Mouse (Mus musculus) adrenal gland (tissue): ENCODE data around the gene Kcnn4.
"Not testable (repeated sequence)": the region's sequence is repeated elsewhere in the genome, so short reads cannot be mapped to it uniquely, and the experiment has no call there.

Source experiments
- intact Hi-C: fragments of 180-260 bp; cut with DNase I; formaldehyde crosslinking; loops from one replicate; pipeline ENCODE4 v1.15.1; 2025

The Kcnn4 gene

DNA sequence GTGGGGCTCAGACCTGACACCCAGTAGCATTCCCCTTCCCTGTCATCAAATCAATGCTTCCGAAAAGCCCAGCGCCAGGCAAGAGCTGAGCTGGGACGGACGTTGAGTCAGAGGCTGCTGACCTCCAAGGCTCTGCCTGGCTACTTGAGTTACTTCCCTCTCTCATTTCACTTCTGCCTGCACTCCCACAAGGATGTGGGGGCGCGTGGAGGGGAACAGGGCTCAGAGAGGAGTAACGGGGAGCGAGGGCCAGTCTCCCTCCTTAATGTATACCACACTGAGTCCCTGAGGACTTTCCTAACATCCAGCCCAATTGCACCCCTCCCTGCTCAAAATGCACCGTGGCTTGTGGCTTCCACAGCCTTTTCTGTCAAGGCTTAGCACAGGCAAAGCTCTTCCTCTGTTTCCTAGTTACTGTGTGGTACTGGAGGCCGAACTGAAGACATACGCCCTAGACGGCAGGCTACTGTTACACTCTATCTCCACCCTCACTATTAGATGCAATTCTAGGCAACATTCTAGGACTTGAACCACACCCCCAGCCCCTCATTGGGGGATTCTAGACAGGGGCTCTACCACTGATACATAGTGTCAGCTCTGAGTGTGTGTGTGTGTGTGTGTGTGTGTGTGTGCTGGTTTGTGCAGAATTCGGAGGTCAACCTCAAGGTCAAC is 19.6 kb downstream of the Kcnn4 start:
- intact Hi-C loops, result no loop called here

DNA sequence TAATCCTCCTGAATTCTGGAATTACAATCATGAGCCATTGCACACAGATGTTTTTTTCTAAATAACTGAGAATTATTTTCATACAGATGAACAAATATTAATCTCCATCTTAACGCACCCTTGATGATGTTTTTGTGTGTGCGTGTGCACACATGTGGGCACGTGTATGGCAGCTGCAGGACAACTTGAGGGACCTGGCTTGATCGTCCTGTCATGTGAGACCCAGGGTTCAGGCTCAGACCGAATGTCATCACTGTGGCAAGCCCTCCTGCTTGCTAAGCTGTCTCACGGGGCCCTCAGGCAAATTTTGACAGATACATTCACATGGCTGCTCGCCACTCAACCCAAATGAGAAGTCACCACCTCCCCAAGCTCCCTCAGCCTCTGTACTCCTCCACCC is 20.4 kb downstream of the Kcnn4 start:
- intact Hi-C loops, result no loop called here

DNA sequence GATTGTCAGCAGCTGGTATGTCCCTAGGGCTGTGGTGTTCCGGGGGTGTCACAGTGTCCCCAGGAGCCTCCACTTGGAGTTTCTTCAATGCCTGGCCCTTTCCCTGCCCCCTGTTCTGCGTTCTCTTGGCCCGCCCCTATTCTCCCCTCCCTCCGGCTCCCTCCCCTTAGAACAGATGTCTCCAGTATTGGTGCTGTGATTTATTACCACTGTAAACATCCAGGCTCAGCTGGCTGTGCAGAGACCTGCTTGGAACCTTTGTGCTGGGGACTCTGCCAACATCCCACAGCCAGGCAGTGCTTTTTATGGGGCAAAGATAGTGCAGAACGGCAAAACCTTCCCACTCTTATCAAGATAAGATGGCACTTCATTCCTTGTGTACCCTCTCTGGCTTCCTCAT is 21.0 kb downstream of the Kcnn4 start:
- intact Hi-C loops, result no loop called here

DNA sequence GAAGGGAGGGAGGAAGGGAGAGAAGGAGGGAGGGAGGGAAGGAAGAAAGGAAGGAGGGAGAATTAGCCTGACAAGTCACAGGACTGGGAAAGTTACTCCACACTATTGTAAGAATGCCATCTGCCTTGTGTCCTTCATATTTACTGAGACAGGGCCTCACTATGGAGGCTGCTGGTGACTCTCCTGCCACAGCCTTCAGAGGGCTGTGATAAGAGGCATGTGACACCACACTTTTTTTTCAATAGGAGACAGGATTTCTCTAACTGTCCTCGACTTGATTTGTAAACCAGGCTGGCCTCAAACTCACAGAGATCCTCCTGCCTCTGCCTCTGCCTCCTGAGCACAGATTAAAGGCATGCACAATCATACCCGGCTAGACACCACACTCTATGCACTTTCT is 21.6 kb downstream of the Kcnn4 start:
- intact Hi-C loops, result no loop called here

DNA sequence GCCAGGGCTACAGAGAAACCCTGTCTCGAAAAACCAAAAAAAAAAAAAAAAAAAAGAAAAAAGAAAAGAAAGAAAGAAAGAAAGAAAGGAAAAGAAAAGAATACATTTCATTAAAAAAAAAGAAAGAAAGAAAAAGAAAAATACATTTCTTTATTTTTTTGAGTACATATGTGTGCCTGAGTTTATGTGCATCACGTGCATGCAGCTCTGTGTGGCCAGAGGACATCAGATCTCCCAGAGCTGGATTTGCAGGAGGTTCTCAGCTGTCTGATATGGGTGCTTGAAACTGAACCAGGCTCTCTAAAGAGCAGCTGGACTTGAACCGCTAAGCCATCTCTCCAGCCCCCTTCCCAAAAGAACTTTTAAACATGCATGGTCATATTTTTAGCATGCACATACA is 24.0 kb downstream of the Kcnn4 start:
- intact Hi-C loops, result no loop called here

DNA sequence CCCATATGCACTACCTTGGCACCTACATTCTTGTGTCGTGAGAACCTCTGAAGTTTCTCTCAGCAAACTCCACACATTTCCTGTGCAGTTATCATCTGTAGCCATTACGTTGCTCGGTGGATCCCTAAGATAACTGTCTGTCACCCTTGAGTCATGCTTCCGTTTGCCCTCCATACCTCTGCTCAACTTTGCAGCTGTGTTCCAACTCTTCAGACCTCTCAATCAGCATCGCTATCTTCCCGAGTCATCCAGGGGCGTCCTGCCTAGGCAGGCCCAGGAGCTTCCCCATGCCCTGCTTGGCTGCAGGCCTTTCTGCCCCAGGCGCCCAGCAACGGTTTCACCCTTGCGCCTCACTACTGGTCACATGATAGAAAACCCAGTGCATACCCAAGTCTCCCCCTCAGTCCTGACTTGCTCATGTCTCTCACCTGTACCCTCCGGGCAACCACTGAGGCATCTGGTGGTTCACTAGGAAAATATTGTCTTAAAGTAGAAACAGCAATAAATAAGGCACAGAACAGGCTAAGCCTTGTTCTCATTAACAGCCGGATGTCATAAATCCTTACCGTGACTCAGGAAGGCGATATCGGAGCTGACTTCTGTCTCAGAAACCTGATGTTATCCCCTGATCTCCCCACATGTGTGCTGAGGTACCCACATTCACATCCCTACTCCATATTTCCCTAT is 24.6 kb downstream of the Kcnn4 start:
- intact Hi-C loops, result no loop called here

DNA sequence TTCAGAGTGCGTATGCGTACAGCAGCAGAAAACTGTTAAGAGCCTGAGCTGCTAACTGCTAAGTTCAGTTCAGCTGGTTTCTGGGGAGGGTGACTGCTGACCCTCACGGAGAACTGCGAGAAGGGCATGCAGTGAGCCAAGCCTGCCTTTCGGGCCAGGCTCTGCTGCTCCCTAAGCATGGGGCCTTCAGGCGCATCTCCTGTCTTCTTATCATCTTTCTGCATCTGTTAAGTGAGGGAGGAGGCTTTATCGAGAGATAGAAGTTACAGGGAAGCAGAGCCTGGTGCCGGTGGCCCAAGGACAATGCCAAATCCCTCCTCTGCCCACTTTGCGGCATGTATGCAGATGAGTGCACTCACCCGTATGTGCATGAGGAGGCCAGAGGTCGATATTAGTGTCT is 26.8 kb downstream of the Kcnn4 start:
- intact Hi-C loops, result no loop called here

DNA sequence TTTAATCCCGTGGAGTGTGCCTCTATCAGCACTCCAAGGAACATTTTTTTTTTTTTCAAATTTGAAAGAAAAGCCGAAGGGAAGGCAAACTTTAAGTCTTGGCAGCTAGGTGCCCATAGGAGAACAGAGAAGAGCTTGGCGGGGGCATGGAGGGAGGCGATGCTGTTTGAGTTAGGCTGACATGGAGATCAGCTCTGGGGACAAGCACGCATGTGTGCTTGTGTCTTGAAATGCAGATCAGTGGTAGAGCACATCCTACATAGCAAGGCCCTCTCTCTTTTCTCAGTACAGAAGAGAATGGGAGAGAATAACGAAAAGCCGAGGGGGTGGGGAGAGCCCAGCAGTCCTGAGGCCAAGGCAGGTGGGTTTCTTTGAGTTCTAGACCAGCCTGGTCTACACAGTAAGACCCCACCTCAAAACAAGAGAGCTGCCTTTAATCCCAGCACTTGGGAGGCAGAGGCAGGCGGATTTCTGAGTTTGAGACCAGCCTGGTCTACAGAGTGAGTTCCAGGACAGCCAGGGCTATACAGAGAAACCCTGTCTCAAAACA is 28.4 kb downstream of the Kcnn4 start:
- intact Hi-C loops, result no loop called here

DNA sequence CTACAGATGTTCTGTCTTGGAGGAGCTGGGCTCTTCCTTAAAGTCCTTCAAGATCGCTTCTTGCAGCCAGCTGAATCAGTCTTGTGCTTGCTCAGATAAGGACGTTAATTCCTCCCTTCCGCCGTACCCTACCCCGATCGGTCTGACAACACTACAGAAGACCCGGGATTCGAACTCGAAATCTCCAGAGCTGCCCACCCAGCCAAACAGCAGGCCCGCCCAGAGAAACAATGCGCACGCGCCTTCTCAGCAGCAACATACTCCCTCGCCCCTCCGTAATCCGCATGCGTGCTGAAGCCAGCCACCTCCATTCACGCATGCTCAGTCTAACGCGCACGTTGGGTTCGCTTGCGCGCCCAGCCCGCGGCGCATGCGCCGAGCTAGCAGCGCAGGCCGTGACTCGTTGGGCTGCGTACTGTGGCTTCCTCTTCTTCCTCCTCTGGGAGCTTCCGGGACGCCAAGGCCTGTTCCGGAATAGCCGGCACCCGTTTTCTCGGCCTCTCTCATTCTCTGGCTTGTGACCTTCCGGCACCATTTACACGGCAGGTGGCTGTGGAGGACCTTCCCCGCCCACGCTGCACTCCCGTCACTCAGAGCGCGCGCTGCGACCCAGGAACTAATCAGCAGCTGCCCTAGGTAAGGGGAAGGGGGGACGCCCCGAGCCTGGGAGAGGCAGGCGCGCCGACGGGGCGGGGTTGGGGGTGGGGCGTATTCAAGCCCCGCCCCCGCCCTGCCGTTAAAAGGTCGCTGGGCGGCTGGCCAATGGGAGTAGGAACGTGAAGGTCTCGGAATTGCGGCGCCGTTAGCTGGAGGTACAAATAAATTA is 29.4 kb downstream of the Kcnn4 start, which contains the start of gene Smg9:
TSS of gene Smg9 (plus strand) at position 364 of the 826 bp plus-strand sequence.
- intact Hi-C loops, result no loop called here

DNA sequence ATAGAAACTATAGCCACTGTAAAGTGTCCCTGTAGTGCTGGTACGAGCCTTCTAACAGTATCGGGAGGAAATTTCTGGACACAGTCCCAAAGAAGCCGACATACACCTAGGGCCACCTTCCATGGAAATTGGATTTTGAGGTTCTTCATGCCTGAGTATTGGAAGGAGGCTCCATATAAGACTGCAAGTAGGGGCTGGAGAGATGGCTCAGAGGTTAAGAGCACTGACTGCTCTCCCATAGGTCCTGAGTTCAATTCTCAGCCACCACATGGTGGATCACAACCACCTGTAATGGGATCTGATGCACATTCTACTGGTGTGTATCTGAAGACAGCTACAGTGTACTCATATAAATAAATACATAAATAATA is 30.0 kb downstream of the Kcnn4 start:
- intact Hi-C loops, result no loop called here

DNA sequence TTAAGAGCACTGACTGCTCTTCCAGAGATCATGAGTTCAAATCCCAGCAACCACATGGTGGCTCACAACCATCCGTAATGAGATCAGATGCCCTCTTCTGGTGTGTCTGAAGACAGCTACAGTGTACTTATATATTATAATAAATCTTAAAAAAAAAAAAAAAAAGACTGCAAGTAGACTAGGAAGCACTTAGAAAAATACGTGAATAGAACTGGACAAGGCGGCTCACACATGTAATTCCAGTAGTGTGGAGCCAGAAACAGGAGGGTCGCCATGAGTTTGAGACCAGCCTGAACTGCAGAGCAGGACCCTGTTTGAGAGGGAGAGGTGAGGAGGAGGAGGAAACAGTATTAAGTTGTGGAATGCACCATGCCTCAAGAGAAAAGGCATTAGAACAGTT is 30.4 kb downstream of the Kcnn4 start:
- intact Hi-C loops, result not testable (repeated sequence)

DNA sequence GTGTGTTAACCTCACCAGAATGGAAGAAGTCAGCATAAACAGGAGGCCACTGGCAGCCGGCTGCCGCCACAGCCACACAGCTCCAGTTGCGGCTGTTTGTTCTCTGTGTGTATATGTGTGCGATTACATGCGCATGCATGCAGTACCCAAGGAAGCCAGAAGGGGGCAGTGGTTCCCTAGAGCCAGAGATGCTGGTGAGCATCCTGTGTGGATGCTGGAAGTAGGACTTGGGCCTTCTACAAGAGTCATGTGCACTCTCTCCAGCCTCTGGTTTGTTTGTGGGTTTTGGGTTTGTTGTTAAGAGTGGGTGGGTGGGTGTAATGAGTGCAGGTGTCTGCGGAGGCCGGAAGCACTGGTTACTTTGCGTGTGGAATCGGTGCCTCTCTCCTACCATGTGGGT is 32.8 kb downstream of the Kcnn4 start:
- intact Hi-C loops, result no loop called here

DNA sequence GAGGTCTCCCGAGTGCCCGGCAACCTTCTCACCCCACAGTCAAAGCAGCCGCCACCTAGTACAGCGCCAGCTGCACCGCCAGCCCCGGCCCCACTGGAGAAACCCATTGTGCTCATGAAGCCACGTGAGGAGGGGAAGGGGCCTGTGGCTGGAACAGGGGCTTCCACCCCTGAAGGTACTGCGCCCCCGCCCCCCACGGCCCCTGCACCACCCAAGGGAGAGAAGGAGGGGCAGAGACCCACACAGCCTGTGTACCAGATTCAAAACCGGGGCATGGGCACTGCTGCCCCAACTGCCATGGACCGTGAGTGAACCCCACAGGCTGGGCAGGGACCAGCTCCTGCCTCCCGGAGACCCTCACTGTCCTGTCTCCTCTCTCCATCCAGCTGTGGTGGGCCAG is 35.6 kb downstream of the Kcnn4 start:
- intact Hi-C loops, result loop anchor here (2.0 to 5.0 kb wide), 2 partner anchors 41 to 438 kb away; no protein-coding TSS in a partner anchor

DNA sequence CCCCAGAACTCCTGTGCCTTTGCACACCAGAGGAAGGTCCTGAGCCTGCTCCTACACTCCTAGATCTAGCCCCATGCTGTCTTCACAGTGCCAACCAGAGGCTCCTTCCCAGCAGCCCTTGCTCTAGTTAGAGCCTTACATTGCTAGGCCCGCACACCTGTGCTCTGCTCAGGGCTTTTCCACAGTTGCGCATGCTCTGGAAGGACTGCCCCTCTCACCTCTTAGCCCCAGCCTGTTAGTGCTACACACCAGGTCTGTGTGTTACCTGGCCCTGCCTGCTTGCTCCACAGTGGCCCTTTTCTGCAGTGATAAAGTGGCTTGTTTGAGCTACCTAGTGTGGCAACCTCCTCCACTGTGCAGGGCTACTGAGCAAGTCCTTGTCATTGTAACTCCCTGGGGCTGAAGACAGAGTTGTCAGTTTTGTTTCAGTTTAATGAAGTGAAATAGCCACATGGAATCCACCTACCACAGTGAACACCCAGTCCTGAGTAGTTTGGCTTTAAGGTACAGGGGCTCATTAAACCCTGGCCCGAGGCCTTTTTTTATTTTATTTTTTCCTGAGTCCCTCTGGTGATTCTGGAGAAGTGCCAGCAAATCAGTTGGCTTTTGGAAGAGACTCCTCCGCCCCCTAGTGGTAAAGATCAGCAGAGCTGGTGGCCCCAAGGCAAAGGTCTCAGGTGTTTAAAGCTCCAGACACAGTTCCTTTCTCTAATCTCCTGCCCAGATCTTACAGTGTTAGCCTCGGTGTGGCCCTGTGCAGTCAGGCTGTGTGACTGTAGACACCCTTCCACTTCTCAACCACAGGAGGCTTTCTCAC is 36.7 kb downstream of the Kcnn4 start:
- intact Hi-C loops, result loop anchor here (2.0 to 5.0 kb wide), 2 partner anchors 42 to 439 kb away; no protein-coding TSS in a partner anchor

DNA sequence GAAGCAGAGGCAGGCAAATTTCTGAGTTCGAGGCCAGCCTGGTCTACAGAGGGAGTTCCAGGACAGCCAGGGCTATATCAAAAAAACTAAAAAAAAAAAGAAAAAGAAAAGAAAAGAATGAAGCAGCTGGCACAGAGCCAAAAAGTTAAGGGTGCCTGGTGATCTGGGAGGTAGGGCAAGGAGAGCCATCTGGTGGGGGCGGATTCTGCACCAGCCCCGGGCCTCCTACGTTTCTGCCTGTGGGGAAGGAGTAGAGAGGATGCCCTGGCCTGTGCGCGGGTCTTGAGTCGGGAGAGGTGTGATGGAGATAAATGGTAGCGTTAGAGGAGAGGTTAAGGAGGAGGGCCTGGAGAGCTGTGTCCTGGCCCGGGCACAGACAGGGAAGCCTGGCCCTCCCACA is 38.1 kb downstream of the Kcnn4 start:
- intact Hi-C loops, result loop anchor here (5.0 kb wide), 1 partner anchor 441 kb away; no protein-coding TSS in a partner anchor

DNA sequence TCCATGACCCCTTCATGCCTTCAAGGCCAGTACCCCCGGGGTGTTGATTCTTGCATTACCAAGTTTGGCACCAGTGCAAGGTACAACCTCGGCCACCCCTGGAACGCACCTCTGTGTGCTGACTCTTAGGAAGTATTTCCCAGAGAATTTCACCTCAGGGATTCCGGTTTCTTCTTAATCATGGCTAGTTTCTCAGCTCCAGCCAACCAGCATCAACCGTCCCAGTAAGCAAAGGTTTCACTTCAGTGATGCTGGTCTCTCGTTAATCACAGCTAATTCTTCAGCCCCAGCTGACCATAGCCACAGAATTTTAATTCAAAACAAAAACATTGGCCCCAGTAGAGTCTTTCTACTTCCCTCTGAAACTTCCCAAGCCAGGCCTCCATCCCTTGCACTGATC is 40.1 kb downstream of the Kcnn4 start:
- intact Hi-C loops, result no loop called here

DNA sequence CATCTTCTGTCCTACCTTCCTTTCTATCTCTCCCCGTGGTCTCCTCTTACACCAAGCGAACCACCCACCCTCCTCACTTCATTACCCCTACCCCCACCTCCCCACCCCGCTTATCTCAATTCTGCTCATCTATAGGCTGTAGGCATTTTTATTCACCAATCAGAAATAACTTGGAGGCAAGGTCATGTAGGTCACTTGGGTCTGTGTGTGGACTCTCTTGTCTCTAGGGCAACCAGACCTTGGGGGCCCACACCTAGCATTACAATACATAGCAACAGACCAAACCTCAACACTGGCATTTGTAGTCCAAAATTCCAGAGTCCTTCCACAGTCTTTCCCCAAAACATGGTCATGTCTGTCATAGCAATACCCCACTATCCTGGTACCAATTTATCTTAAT is 40.8 kb downstream of the Kcnn4 start:
- intact Hi-C loops, result no loop called here

DNA sequence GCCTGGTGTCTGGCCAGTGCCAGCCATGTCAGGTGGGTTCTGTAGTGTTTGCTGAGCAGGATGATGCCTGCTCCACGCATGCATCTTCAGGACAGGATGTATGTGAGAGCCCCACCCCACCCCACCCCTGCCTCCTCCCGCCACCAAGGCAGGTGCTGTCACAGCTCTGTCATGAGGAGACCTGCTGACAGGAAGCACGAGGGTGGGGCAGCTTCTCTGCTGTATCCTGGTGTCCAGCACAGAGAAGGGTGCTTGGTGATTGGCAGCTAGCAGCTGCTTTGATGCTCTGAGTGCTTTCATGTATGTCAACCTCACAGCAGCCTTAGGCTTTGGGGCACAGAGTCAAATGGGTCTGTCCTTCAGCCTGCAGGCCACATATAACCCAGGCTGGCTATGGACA is 43.6 kb downstream of the Kcnn4 start:
- intact Hi-C loops, result no loop called here

DNA sequence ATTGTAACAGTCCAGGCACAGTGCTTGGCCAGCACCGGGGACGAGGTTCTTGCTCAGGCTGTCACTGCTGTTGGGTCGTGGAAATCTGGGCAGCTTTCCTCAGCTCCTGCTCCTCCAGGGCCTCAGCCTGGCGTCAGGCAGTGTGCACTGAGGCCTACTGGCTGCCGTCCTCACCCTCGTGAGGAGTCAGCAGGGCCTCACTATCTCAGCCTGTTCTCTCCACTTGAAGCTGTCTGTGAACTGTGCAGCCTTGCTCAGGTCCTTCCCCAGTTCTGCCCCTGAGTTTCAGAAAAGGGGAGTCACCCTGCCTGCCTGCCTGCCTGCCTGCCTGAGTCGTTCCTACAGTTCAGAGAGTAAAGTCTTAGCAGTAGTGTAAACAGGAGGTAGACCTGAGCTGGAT is 45.2 kb downstream of the Kcnn4 start:
- intact Hi-C loops, result no loop called here

DNA sequence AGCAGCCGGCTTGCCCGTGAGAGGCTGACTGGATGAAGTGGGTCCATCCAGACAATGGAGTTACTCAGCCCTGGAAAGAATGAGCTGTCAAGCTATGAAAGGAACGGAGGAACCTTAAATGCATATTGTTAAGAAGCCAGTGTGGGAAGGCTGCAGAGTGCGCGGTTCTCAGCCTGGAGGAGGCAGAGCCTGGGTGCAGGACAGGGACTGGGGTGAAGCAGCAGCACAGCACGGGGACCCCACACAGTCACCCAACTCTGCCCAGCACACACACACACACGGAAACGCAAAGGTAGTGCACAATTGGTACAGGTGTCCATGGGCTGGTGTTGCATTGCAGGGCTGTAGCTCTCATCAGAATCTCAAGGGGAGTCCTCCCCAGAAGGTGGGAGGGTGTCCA is 49.5 kb downstream of the Kcnn4 start:
- intact Hi-C loops, result no loop called here

DNA sequence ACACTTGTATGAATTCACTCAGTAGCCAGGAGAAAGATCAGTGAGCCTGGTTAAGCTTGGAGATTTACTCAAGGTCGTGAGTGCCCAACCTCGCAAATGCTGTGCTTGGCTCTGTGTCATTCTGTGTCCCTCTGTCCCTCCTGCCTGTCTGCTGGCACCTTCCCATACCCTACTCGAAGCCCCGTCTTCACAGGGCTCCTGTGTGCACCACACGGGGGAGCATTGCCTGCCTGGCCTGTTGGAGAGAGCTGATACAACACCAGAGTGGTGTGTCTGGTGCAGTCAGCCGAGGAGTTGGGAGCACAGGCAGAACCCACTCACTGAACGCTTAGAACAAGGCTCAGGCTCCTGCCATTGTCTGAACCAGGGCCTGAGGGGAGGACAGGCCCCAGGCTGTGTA is 51.6 kb downstream of the Kcnn4 start:
- intact Hi-C loops, result no loop called here
